Mouse (Mus musculus) intestine, postnatal 0 days (tissue): Measurements from ENCODE around the gene Myo1c. TPM values are rescaled to one million over a fixed set of nuclear protein-coding genes. Genes with fewer than 3 reads are reported as not detected.

Experiments used
- ATAC-seq: fragments of 200-750 bp; cut with Nextera tagmentation; 2 replicates; pipeline ENCODE4 v1.8.0; 2017; ENCODE audit warnings: mild to moderate bottlenecking, moderate TSS enrichment, moderate library complexity
- H3K27ac ChIP-seq: fragments of 300-500 bp; sonication (generic); 2 replicates; pipeline ENCODE4 v1.5.1; 2014; ENCODE audit warnings: mild to moderate bottlenecking, low read depth, low read length, moderate library complexity
- H3K27me3 ChIP-seq: fragments of 300-500 bp; sonication (generic); replicated peaks from 2 replicates; pipeline ENCODE4 v1.6.1; 2014; ENCODE audit warnings: low read length, mixed read lengths; ENCODE audit not compliant: control insufficient read depth, insufficient read depth
- H3K36me3 ChIP-seq: fragments of 300-500 bp; sonication (generic); 2 replicates; pipeline ENCODE4 v1.6.1; 2014; ENCODE audit warnings: mild to moderate bottlenecking, moderate library complexity; ENCODE audit not compliant: control insufficient read depth, insufficient read depth
- H3K4me1 ChIP-seq: fragments of 300-500 bp; sonication (generic); replicated peaks from 2 replicates; pipeline ENCODE4 v1.6.1; 2014; ENCODE audit warnings: antibody characterized with exemption, low read length, mixed read lengths; ENCODE audit not compliant: control insufficient read depth, insufficient read depth
- H3K4me2 ChIP-seq: fragments of 300-500 bp; sonication (generic); replicated peaks from 2 replicates; pipeline ENCODE4 v1.6.1; 2014; ENCODE audit warnings: low read depth, mild to moderate bottlenecking, moderate library complexity
- H3K4me3 ChIP-seq: fragments of 300-500 bp; sonication (generic); 2 replicates; pipeline ENCODE4 v1.5.1; 2014; ENCODE audit warnings: low read depth, low read length
- H3K9ac ChIP-seq: fragments of 300-500 bp; sonication (generic); 2 replicates; pipeline ENCODE4 v1.6.1; 2014; ENCODE audit warnings: mild to moderate bottlenecking, low read depth, low read length
- H3K9me3 ChIP-seq: fragments of 300-500 bp; sonication (generic); 2 replicates; pipeline ENCODE4 v1.6.1; 2016; ENCODE audit warnings: mixed run types; ENCODE audit not compliant: control insufficient read depth
- CTCF ChIP-seq: sonication (generic); IDR thresholded peaks from 2 replicates; pipeline ENCODE4 v1.5.1; 2016; ENCODE audit warnings: low read depth, mild to moderate bottlenecking, control low read depth, antibody characterized with exemption, moderate library complexity
- whole genome bisulfite sequencing: fragments of 180-500 bp; shearing (Covaris S2); extraction: QIAGEN DNeasy Blood & Tissue Kit; methylation state at CpG from one replicate; pipeline ENCODE4 v1.1.7; 2014; 5-methylcytosine and 5-hydroxymethylcytosine counted together
- polyA plus RNA-seq: library from polyadenylated mRNA; unstranded; fragments of >200 nt; fragmentation: Nextera tagmentation; extraction: Ambion mirVana; gene quantifications from 2 replicates; pipeline ENCODE4 v1.2.1, GENCODE M21; 2015

Myo1c gene
- polyA plus RNA-seq, 1 experiment from 2014 or later: 27.7 TPM

DNA sequence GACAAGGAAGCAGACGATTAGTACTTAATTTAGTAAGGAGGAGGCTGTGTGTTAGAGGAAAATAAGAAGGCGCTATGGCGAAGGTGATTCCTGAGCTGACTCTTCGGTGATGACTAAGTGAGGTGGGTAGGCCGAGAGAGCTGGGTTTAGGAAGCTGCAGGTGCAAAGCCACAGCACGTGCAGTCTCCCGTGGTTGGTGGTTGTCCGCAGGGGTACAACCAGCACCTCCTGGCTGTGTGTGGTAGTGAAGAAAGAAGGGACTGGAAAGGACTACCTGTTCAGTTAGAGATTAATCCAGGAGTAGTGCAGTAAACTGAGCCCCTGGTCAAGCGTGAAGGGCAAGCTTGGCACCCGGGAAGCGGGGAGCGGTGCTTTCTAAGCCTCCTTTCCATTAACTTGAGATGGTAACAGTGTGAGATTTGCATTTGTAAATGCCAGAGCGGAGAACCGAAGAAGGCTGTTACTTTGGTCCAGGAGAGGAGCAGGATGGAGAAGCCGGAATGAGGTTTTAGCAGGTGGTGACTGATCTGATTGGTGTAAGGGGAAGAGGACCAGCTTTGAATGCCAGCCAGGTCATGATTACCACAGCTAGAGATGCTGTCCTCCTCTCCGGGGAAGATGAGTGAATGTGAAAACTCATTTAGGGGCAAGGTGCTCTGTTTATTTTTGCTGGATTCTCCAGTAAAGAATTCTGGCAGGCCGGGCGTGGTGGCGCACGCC, 2.1 kb downstream of the Myo1c start:
- 35% methylated on average over 20 of the region's 20 CpGs for WGBS
- ATAC-seq: no peak
- Histone ChIP-seq H3K36me3 (peaks cover 4% of the 10 kb centered on the region; the same call in 1 of the 2 replicates), H3K4me3 (peak overlapping the region; percentile 76), H3K4me2 (peak overlapping the region; percentile 89), H3K27me3 (no peaks in the 10 kb centered on the region), H3K9ac (peak overlapping the region; percentile 75), H3K9me3 (no peaks in the 10 kb centered on the region), H3K27ac (peak overlapping the region; percentile 89), H3K4me1 (peaks cover 11% of the 10 kb centered on the region)
- no peak for TF ChIP-seq CTCF

DNA sequence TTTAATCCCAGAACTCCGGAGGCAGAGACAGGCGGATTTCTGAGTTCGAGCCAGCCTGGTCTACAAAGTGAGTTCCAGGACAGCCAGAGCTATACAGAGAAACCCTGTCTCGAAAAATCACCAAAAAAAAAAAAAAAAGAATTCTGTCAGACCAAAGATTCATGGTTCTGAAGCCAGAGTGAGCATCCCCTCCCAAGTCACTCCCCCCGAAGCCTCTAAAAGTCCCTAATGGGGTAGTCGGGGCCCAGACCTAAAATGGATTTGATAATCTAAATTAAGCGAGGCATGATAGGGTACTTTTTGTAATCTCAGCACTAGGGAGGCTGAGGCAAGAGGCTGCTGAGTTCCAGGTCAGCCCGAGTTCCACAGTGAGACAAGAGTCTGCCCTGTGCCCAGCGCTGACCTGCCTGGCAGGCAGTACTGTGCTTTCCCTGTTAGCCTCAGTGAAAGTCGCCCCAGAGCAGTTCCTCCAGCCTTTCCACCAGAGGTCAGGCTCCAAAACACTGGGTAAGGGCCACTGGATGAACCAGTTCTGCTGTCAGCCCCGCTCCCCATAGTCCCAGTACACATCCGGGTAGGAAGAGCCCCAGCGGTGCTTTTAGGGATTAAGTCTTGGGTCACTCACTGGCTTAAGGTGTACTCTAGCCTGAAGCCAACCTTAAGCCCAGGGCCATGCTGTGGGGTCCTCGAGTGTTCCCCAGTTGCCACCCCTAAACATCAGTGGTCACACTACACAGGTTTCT, 2.8 kb downstream of the Myo1c start:
- 39% methylated on average over 14 of the region's 14 CpGs for WGBS
- H3K4me3 ChIP-seq: peak overlapping the region; percentile 58
- H3K27me3 ChIP-seq: no peaks in the 10 kb centered on the region
- peak overlapping the region; percentile 83 for H3K27ac ChIP-seq
- ATAC-seq: no peak
- peak overlapping the region; percentile 38; the same call in 1 of the 2 replicates for H3K9ac ChIP-seq
- H3K9me3 ChIP-seq: no peaks in the 10 kb centered on the region
- peak; percentile 55 for TF ChIP-seq CTCF
- H3K4me1 ChIP-seq: peaks cover 11% of the 10 kb centered on the region
- peaks cover 7% of the 10 kb centered on the region; the same call in 1 of the 2 replicates for H3K36me3 ChIP-seq
- peak overlapping the region; percentile 89 for H3K4me2 ChIP-seq

DNA sequence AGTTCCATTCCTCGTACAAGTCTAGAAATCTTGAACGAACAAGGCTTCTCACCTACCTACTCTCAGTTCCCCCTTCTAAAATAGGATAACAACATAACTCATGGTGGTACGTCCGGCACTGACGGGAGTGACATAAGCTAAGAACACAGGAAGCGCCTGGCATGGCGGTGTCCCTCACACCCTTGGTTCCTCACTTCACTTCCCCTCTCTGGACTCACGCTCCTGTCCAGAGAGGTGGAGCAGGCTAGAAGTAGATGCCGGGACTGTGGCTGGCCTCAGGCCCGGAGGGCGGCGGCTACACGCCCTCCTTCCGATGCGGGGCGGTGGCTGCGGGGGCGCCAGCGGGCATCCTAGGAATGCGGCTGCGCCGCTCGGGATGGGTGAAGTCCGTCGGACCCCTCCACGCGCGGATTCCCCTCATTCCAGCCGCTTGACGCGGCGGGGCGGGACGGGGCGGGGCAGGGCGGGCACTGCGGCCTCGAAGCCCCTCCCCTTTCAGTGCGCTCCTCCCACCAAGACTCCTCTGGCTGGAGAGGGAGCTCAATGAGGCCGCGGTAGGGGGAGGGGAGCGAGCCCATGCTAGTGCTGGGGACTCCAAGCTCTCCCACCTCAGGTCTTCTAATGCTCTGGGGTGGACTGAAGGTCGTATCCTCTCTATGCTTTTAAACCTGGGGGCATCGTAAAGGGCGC, 3.6 kb downstream of the Myo1c start:
- Histone ChIP-seq H3K27me3 (no peaks in the 10 kb centered on the region), H3K4me3 (peak overlapping the region; percentile 58), H3K4me1 (peaks cover 11% of the 10 kb centered on the region), H3K9me3 (no peaks in the 10 kb centered on the region), H3K9ac (peak overlapping the region; percentile 38; the same call in 1 of the 2 replicates), H3K36me3 (peaks cover 13% of the 10 kb centered on the region), H3K27ac (peak overlapping the region; percentile 83), H3K4me2 (peak overlapping the region; percentile 89)
- WGBS: under 1% methylated on average over 37 of the region's 45 CpGs
- peak; percentile 63 for ATAC-seq
- 0 out of 2 replicates have a peak, but pooled peaks have one; percentile 18 for TF ChIP-seq CTCF

DNA sequence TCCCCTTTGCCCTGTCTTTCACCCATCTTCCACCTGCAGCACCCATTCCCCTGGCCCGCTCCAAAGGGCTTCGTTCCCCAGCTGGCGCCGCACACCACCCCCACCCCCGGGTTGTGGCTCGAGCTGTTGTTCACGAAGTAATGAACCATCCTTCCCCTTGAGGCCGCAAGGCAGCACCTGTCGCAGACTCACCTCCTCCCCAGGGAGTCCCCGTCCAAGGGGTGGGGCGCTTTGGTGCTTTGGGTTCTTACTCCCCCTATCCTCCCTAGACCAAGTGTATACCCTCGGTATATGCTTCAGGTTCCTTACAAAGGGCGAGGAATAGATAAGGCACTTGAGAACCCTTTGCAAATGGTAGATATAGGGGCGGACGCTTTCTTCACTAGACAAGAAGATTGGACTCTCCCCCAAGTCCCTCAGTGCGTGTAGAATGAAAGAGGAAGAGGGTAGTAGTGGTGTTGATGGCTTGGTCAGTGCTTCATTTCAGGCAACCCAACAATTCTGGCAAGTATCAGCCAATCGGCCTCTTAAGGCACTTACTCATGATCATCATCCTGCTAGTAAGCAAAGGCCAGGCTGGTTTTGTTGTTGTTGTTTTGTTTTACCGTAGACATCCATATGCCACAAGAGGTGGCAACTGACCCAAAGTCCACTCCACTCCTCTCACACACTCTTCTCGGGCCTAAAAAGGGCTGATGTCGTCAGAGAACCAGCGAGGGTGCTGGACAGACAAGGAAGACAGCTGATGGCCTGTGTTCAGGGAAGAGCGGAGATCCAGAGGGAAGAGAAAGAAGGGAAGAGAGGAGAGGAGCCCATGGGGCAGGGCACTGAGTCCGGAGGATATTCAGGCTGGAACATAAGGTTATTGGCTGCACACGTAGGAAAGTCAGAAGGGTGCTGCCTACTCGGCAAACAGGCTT, 4.4 kb downstream of the Myo1c start:
- no peak for TF ChIP-seq CTCF
- H3K4me3 ChIP-seq: peak overlapping the region; percentile 58
- H3K9ac ChIP-seq: peak overlapping the region; percentile 38; the same call in 1 of the 2 replicates
- no peaks in the 10 kb centered on the region for H3K9me3 ChIP-seq
- ATAC-seq: no peak
- 45% methylated on average over 25 of the region's 25 CpGs for WGBS
- H3K27me3 ChIP-seq: no peaks in the 10 kb centered on the region
- peak overlapping the region; percentile 89 for H3K4me2 ChIP-seq
- peak overlapping the region; percentile 83 for H3K27ac ChIP-seq
- peaks cover 11% of the 10 kb centered on the region for H3K4me1 ChIP-seq
- peaks cover 18% of the 10 kb centered on the region for H3K36me3 ChIP-seq

DNA sequence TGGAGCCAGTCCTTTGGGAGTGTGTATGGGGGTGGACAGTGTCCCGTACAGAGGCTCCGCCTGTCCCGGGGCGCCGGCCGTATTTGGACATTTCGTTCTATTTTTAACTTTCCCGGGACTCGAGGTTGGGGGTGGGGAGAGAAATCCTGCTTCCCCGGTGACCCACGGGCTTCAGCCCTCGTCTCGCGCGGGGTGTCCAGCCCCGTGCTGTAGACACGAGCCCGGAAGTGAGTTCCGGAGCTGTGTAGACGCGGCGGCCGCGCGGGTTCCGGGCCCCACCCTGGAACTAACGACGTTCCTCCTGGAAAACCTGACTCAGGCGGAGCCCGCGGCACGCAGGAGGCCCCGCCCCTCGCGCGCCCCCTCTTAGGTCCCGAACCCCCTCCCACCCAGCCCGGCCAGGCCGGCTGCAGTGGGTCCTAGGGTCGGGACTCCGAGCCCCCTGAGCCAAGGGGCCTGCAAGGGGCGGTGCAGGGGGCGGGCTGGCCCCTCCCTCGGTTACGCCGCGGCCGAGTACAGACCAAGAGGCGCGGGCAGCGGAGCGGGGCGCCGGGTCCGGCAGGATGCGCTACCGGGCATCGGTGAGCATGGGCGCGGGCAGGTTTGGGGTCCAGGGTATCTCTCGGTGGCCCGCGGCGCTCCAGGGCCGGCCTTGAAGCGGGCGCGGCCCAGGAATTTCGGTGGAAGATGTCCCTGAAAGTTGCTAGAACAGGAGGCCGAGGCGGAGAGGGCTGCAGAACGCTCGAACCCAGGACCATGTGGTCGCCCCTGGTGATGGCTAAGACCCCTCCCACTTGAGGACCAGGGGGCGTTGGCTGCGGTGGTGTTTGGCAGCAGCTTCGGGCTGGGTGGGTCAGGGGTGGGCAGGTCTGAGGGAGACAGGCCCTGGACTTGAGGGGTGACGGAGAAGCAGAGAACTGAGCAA, 5.6 kb downstream of the Myo1c start:
- H3K9me3 ChIP-seq: no peaks in the 10 kb centered on the region
- peak overlapping the region; percentile 57 for H3K4me3 ChIP-seq
- under 1% methylated on average over 72 of the region's 78 CpGs for WGBS
- peak; percentile 17; the same call in 1 of the 2 replicates for TF ChIP-seq CTCF
- peak overlapping the region; percentile 89 for H3K4me2 ChIP-seq
- H3K27ac ChIP-seq: peak overlapping the region; percentile 83
- peak; percentile 58 for ATAC-seq
- H3K36me3 ChIP-seq: peaks cover 28% of the 10 kb centered on the region
- H3K4me1 ChIP-seq: peaks cover 11% of the 10 kb centered on the region
- H3K27me3 ChIP-seq: no peaks in the 10 kb centered on the region
- H3K9ac ChIP-seq: peak overlapping the region; percentile 82
